Mouse (Mus musculus): ENCODE measurements at regions not wholly inside any gene's neighbourhood (a gene's known extent, or its start where the extent isn't known, plus 50 kb on each side); places are given as distances from the start of the nearest gene placed in this dataset.

- no peak for TF ChIP-seq CTCF (IDR thresholded peaks at IDR 0.05; ENCODE audit: control insufficient read depth, insufficient read depth, insufficient read length)
- no peak for TF ChIP-seq USF1 (IDR thresholded peaks at IDR 0.05; ENCODE audit: low read depth)
- no peak for TF ChIP-seq MAX (IDR thresholded peaks at IDR 0.05)
- no peak for TF ChIP-seq CEBPB (IDR thresholded peaks at IDR 0.05; ENCODE audit: low read depth)
- no peak for TF ChIP-seq MYOD1 (IDR thresholded peaks at IDR 0.05; ENCODE audit: control insufficient read depth, insufficient read length, low read depth)
- no peak for TF ChIP-seq FOSL1 (IDR thresholded peaks at IDR 0.05; ENCODE audit: insufficient read depth, low read length, poor library complexity, severe bottlenecking)
- no peak for TF ChIP-seq MYOG (IDR thresholded peaks at IDR 0.05; ENCODE audit: control insufficient read depth, extremely low read depth, insufficient read length)
These were observed 224.5 kb upstream of the 4931429L15Rik start for GRCm38 (mm10) chr9:46544326-46544725.
